Mouse (Mus musculus) limb, embryonic 11.5 days (tissue): ENCODE data around the gene Gns. TPM values are rescaled to one million over a fixed set of nuclear protein-coding genes. Genes with fewer than 3 reads are reported as not detected.

Experiments used
- ATAC-seq: fragments of 200-750 bp; cut with Nextera tagmentation; 2 replicates; pipeline ENCODE4 v1.8.0; 2017; ENCODE audit warnings: low read depth; ENCODE audit not compliant: insufficient number of reproducible peaks, low FRiP score, low TSS enrichment
- DNase-seq: peaks from one replicate; pipeline ENCODE4 v3.0.0-alpha.2; 2015; ENCODE audit warnings: low spot score
- H3K27ac ChIP-seq: fragments of 300-500 bp; sonication (generic); replicated peaks from 2 replicates; pipeline ENCODE4 v1.5.1; 2014; ENCODE audit warnings: low read depth, mild to moderate bottlenecking, low read length
- H3K27me3 ChIP-seq: fragments of 300-500 bp; sonication (generic); 2 replicates; pipeline ENCODE4 v1.6.1; 2014; ENCODE audit warnings: mild to moderate bottlenecking, low read length, mixed read lengths; ENCODE audit not compliant: control insufficient read depth, insufficient read depth
- H3K36me3 ChIP-seq: fragments of 300-500 bp; sonication (generic); 2 replicates; pipeline ENCODE4 v1.6.1; 2014; ENCODE audit warnings: mild to moderate bottlenecking, low read length, moderate library complexity, mixed read lengths; ENCODE audit not compliant: control insufficient read depth, insufficient read depth
- H3K4me1 ChIP-seq: fragments of 300-500 bp; sonication (generic); 2 replicates; pipeline ENCODE4 v1.6.1; 2014; ENCODE audit warnings: low read length, mixed read lengths; ENCODE audit not compliant: control insufficient read depth, insufficient read depth
- H3K4me2 ChIP-seq: fragments of 300-500 bp; sonication (generic); 2 replicates; pipeline ENCODE4 v1.6.1; 2014; ENCODE audit warnings: low read depth, mild to moderate bottlenecking, moderate library complexity; ENCODE audit not compliant: severe bottlenecking
- H3K4me3 ChIP-seq: fragments of 300-500 bp; sonication (generic); 2 replicates; pipeline ENCODE4 v1.5.1; 2014; ENCODE audit warnings: low read depth, low read length
- H3K9ac ChIP-seq: fragments of 300-500 bp; sonication (generic); 2 replicates; pipeline ENCODE4 v1.6.1; 2014; ENCODE audit warnings: mild to moderate bottlenecking, low read length
- H3K9me3 ChIP-seq: fragments of 300-500 bp; sonication (generic); 2 replicates; pipeline ENCODE4 v1.6.1; 2016; ENCODE audit warnings: low read length; ENCODE audit not compliant: control insufficient read depth
- WGBS: fragments of 180-500 bp; shearing (Covaris S2); extraction: QIAGEN DNeasy Blood & Tissue Kit; methylation state at CpG from one replicate; pipeline ENCODE4 v1.1.7; 2014; 5-methylcytosine and 5-hydroxymethylcytosine counted together
- polyA plus RNA-seq: library from polyadenylated mRNA; unstranded; fragments of >200 nt; fragmentation: Nextera tagmentation; extraction: Ambion mirVana; gene quantifications from 2 replicates; pipeline ENCODE4 v1.2.1, GENCODE M21; 2014

Gns gene
- polyA plus RNA-seq, 1 experiment from 2014 or later, result 37.1 TPM

GRCm38 (mm10) chr10:121370777-121371176, 5.9 kb downstream of the Gns start:
- no peak overlapping the region for H3K4me3 ChIP-seq
- no peak overlapping the region for H3K4me2 ChIP-seq
- ATAC-seq (no peak), DNase-seq (no peak)
- no peaks in the 10 kb centered on the region for H3K9me3 ChIP-seq
- 90% methylated on average over 6 of the region's 6 CpGs for WGBS
- H3K4me1 ChIP-seq, result peaks cover 5% of the 10 kb centered on the region
- no peaks in the 10 kb centered on the region for H3K27me3 ChIP-seq
- H3K27ac ChIP-seq, result no peak overlapping the region
- peaks cover 2% of the 10 kb centered on the region for H3K36me3 ChIP-seq
- H3K9ac ChIP-seq, result no peak overlapping the region

DNA sequence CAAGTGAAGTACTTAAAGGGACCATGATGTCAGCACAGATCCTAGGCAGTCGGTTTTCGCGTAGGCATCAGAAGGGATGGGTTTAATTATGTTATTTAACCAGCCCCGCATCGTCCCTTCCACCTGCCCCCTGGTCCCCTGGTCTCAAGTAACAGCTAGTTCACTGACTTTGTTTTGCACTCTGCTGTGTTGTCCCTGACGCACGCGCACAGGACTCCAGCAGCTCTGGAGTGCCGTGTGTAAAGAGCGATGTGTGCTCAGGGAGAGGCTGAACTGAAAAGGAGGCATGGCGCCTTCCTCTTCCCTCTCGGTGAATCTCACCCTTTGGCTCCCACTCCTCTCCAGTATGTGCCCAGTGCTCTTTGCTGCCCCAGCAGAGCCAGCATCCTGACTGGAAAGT, 9.1 kb downstream of the Gns start:
- Histone ChIP-seq H3K4me1 (no peaks in the 10 kb centered on the region), H3K27ac (no peak overlapping the region), H3K4me3 (no peak overlapping the region), H3K9me3 (no peaks in the 10 kb centered on the region), H3K9ac (no peak overlapping the region), H3K4me2 (no peak overlapping the region), H3K27me3 (no peaks in the 10 kb centered on the region), H3K36me3 (peaks cover 16% of the 10 kb centered on the region)
- ATAC-seq, result no peak
- no peak for DNase-seq
- 57% methylated on average over 12 of the region's 12 CpGs for WGBS

- Histone ChIP-seq H3K9ac (no peak overlapping the region), H3K27me3 (no peaks in the 10 kb centered on the region), H3K4me1 (no peaks in the 10 kb centered on the region), H3K9me3 (no peaks in the 10 kb centered on the region), H3K4me2 (no peak overlapping the region), H3K27ac (no peak overlapping the region), H3K4me3 (no peak overlapping the region), H3K36me3 (peaks cover 23% of the 10 kb centered on the region)
- WGBS, result 92% methylated on average over 17 of the region's 17 CpGs
- ATAC-seq, result 0 out of 2 replicates have a peak, but pooled peaks have one; percentile 35
- no peak for DNase-seq
Measured at GRCm38 (mm10) chr10:121374693-121375620, 10.1 kb downstream of the Gns start.

- Histone ChIP-seq H3K9ac (no peak overlapping the region), H3K4me3 (no peak overlapping the region), H3K9me3 (no peaks in the 10 kb centered on the region), H3K4me1 (no peaks in the 10 kb centered on the region), H3K27me3 (no peaks in the 10 kb centered on the region), H3K36me3 (peaks cover 25% of the 10 kb centered on the region), H3K27ac (no peak overlapping the region), H3K4me2 (no peak overlapping the region)
- ATAC-seq (no peak), DNase-seq (no peak)
- 80% methylated on average over 24 of the region's 24 CpGs for WGBS
Measured at GRCm38 (mm10) chr10:121375649-121376493, 11.0 kb downstream of the Gns start.

DNA sequence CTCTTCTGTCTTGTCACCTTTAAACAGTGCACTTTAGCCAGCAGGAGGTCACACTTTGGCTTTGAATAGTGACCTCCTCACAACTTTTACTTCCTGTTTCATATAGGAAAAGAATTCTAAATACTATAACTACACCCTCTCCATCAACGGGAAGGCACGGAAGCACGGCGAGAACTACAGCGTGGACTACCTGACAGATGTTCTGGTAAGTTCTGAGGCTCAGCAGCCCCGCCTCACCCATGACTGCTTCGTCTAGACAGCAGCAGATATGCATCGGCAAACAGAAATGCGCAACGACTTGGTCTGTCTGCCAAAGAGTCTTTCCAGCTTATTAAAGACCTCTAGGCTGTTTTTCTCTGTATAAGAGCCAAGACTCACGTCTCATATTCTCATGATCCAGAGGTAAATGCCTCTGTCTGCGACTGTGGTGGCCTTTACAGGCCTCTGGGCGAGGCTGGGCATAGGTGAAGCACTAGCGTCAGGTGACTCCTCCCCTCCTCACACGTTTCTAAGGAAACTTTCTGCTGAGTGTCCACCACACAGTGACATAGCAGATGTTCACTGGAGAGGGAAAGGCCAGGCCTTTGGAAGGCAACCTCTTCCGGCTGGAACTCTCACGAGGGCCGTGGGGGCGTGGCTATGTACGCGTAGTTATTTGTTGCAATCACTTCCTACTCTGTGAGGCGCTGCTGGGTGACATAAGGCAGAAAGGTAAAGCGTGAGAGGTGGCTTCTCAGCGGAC, 11.8 kb downstream of the Gns start:
- Histone ChIP-seq H3K36me3 (peaks cover 30% of the 10 kb centered on the region), H3K4me3 (no peak overlapping the region), H3K9ac (no peak overlapping the region), H3K4me1 (no peaks in the 10 kb centered on the region), H3K9me3 (no peaks in the 10 kb centered on the region), H3K4me2 (no peak overlapping the region), H3K27ac (no peak overlapping the region), H3K27me3 (no peaks in the 10 kb centered on the region)
- no peak for DNase-seq
- no peak for ATAC-seq
- WGBS, result 93% methylated on average over 24 of the region's 24 CpGs

DNA sequence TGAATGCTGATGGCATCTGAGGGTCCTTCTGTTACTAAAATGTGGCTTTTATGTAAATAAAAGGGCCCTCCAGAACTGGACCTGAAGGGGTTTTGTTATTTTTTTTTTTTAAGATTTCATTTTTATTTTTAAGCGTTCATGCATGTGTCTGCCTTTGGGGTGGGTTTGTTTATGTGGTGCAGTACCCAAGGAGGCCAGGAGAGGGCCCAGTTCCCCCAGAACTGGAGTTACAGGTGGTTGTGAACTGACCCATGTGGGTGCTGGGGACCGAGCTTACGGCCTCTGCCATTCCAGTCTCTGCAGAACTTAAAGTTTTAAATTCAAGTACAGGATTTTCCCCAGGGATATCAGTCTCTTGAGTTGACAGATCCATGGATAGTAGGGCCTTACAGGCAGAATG, 14.5 kb downstream of the Gns start:
- no peak for ATAC-seq
- no peaks in the 10 kb centered on the region for H3K27me3 ChIP-seq
- DNase-seq, result no peak
- H3K4me2 ChIP-seq, result no peak overlapping the region
- no peaks in the 10 kb centered on the region for H3K4me1 ChIP-seq
- H3K9ac ChIP-seq, result no peak overlapping the region
- H3K36me3 ChIP-seq, result peaks cover 31% of the 10 kb centered on the region
- H3K9me3 ChIP-seq, result no peaks in the 10 kb centered on the region
- WGBS, result 96% methylated on average over 3 of the region's 3 CpGs
- H3K27ac ChIP-seq, result no peak overlapping the region
- H3K4me3 ChIP-seq, result no peak overlapping the region

- Histone ChIP-seq H3K4me3 (no peak overlapping the region), H3K9ac (no peak overlapping the region), H3K9me3 (no peaks in the 10 kb centered on the region), H3K36me3 (peaks cover 28% of the 10 kb centered on the region), H3K27me3 (no peaks in the 10 kb centered on the region), H3K27ac (no peak overlapping the region), H3K4me1 (no peaks in the 10 kb centered on the region; the same call in 1 of the 2 replicates), H3K4me2 (no peak overlapping the region)
- 93% methylated on average over 18 of the region's 18 CpGs for WGBS
- no peak for ATAC-seq
- no peak for DNase-seq
Measured at GRCm38 (mm10) chr10:121381280-121381679, 16.4 kb downstream of the Gns start.

DNA sequence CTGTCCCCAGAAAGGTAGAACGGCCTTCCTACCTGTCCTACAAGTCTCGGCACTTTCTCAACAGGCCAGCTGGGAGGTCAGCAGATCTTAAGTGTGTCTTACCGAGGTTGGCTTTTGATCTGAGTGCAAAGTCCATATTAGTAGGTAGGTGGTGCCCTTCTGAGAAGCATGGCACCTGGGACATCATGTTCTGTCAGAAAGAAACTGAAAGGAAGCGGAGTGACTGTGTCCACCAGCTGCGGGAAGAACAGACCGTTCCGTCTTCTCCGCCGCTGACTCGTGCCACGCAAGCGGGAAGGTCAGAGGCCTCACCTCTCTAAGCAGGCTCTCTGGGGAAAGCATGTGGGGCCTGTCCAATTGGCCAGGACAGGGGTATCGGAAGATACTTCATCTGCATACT, 19.8 kb downstream of the Gns start:
- no peak for ATAC-seq
- 90% methylated on average over 13 of the region's 13 CpGs for WGBS
- no peak overlapping the region for H3K9ac ChIP-seq

More for the DNA sequence above, 19.8 kb downstream of the Gns start:
- H3K4me1 ChIP-seq, result no peaks in the 10 kb centered on the region; the same call in 1 of the 2 replicates
- H3K36me3 ChIP-seq, result peaks cover 14% of the 10 kb centered on the region; the same call in 1 of the 2 replicates
- no peak for DNase-seq
- H3K4me3 ChIP-seq, result no peak overlapping the region
- no peaks in the 10 kb centered on the region for H3K27me3 ChIP-seq
- H3K9me3 ChIP-seq, result no peaks in the 10 kb centered on the region
- H3K27ac ChIP-seq, result no peak overlapping the region
- H3K4me2 ChIP-seq, result no peak overlapping the region
